Mouse (Mus musculus) neural tube, embryonic 14.5 days (tissue): ENCODE measurements around the gene Foxa1. TPM values are rescaled to one million over a fixed set of nuclear protein-coding genes. Genes with fewer than 3 reads are reported as not detected.

ENCODE experiments used
- ATAC-seq: fragments of 200-750 bp; cut with Nextera tagmentation; 2 replicates; pipeline ENCODE4 v1.8.0; 2017; ENCODE audit warnings: low read depth, mild to moderate bottlenecking, moderate TSS enrichment, moderate library complexity
- H3K27ac ChIP-seq: fragments of 300-500 bp; sonication (generic); 2 replicates; pipeline ENCODE4 v1.5.1; 2014; ENCODE audit warnings: low read depth, mild to moderate bottlenecking, control low read depth, low read length, moderate library complexity, mixed read lengths
- H3K27me3 ChIP-seq: fragments of 300-500 bp; sonication (generic); 2 replicates; pipeline ENCODE4 v1.6.1; 2014; ENCODE audit warnings: low read length; ENCODE audit not compliant: control insufficient read depth, insufficient read depth
- H3K36me3 ChIP-seq: fragments of 300-500 bp; sonication (generic); 2 replicates; pipeline ENCODE4 v1.6.1; 2014; ENCODE audit warnings: low read length, mixed read lengths; ENCODE audit not compliant: control insufficient read depth, insufficient read depth
- H3K4me1 ChIP-seq: fragments of 300-500 bp; sonication (generic); 2 replicates; pipeline ENCODE4 v1.6.1; 2014; ENCODE audit warnings: low read length; ENCODE audit not compliant: control insufficient read depth, insufficient read depth
- H3K4me2 ChIP-seq: fragments of 300-500 bp; sonication (generic); 2 replicates; pipeline ENCODE4 v1.6.1; 2014; ENCODE audit warnings: mild to moderate bottlenecking, low read depth, low read length, control low read depth
- H3K4me3 ChIP-seq: fragments of 300-500 bp; sonication (generic); 2 replicates; pipeline ENCODE4 v1.5.1; 2014; ENCODE audit warnings: low read depth, low read length, control low read depth, mixed read lengths
- H3K9ac ChIP-seq: fragments of 300-500 bp; sonication (generic); replicated peaks from 2 replicates; pipeline ENCODE4 v1.6.1; 2014; ENCODE audit warnings: low read depth, mild to moderate bottlenecking, control low read depth, low read length, mixed read lengths
- H3K9me3 ChIP-seq: fragments of 300-500 bp; sonication (generic); 2 replicates; pipeline ENCODE4 v1.6.1; 2016; ENCODE audit warnings: low read length; ENCODE audit not compliant: control insufficient read depth
- WGBS: fragments of 180-500 bp; shearing (Covaris S2); extraction: QIAGEN DNeasy Blood & Tissue Kit; methylation state at CpG from one replicate; pipeline ENCODE4 v1.1.7; 2014; 5-methylcytosine and 5-hydroxymethylcytosine counted together
- polyA plus RNA-seq: library from polyadenylated mRNA; unstranded; fragments of >200 nt; fragmentation: Nextera tagmentation; extraction: Ambion mirVana; gene quantifications from 2 replicates; pipeline ENCODE4 v1.2.1, GENCODE M21; 2014

Foxa1 gene
- polyA plus RNA-seq, 1 experiment from 2014 or later = 0.76 TPM

DNA sequence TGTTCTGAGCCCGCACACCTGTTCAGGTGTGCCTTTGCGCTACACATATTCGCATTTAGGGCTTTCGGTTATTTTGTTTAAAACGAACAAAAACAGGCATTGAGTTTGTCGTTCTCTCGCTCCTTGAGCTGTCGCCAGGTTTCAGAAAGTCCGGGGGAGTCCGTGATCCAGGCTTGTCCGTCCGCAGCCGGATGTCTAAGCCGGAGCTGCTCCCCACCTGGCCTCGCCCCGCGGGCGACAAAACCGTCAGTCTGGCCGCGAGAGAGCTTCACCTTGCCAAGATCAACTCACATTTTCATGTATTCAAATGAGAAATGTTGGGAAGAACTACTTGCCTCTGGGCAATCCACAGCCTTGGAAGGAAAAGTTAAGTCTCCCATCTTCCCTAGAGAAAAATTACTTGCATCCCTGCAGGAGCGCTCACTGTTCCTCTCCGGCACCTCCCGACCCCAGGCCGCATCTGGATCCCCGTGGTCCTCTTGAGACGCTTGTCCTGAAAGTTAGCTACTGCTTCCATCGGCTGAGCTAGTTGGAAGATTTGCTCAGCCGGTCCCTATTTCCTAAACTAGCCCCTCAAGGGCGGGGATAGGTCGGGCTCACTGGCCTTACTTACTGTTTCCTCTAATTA, 3.6 kb upstream of the Foxa1 start:
- Histone ChIP-seq H3K36me3 (no peaks in the 10 kb centered on the region), H3K9me3 (no peaks in the 10 kb centered on the region), H3K4me2 (no peak overlapping the region), H3K27ac (no peak overlapping the region), H3K4me3 (no peak overlapping the region), H3K9ac (no peak overlapping the region), H3K27me3 (peaks cover 88% of the 10 kb centered on the region), H3K4me1 (peaks cover 9% of the 10 kb centered on the region; the same call in 1 of the 2 replicates)
- 1% methylated on average over 31 of the region's 31 CpGs for WGBS
- ATAC-seq = no peak

GRCm38 (mm10) chr12:57549667-57550160, 3.0 kb upstream of the Foxa1 start:
- no peak overlapping the region for H3K27ac ChIP-seq
- no peak overlapping the region for H3K9ac ChIP-seq
- no peaks in the 10 kb centered on the region for H3K9me3 ChIP-seq
- no peak overlapping the region for H3K4me3 ChIP-seq
- H3K4me2 ChIP-seq = no peak overlapping the region
- H3K27me3 ChIP-seq = peaks cover 89% of the 10 kb centered on the region
- no peak for ATAC-seq
- H3K4me1 ChIP-seq = peaks cover 9% of the 10 kb centered on the region; the same call in 1 of the 2 replicates
- 2% methylated on average over 15 of the region's 15 CpGs for WGBS
- no peaks in the 10 kb centered on the region for H3K36me3 ChIP-seq

DNA sequence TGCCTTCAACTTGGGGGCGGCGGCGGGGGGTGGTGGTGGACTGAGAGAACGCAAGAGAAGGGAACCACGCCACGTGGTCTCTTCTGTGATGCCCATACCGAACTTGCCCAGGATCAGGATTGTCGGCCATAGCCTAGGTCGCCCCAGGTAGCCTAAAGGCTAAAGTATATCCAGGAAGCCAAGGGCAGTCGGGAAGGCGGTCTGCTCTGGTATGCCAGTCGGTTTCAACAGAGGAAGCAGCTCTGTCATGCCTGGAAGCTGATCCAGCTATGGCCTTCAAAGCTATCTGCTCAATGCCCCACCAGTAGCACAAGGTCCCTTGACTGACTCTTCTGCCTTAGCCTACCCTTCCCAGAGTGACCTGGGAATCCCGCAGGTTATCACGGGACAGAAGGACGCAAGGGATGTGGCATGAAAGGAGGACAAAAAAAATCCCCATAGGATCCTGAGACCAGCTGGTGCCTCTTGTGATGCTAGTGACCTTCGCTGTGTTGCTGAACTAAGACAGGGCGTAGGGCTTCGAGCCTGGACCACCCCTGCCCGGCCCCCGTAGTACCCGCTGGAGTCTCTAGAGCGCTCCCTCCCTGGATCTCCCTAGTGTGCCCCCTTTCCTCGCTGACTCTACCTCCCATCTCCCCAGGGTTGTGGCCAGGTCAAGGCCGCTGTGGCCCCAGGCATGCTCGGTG, 2.4 kb upstream of the Foxa1 start:
- whole genome bisulfite sequencing = 1% methylated on average over 25 of the region's 25 CpGs
- ATAC-seq = no peak
- Histone ChIP-seq H3K4me3 (no peak overlapping the region), H3K9ac (no peak overlapping the region), H3K36me3 (no peaks in the 10 kb centered on the region), H3K4me1 (peaks cover 9% of the 10 kb centered on the region; the same call in 1 of the 2 replicates), H3K4me2 (no peak overlapping the region), H3K27ac (no peak overlapping the region), H3K9me3 (no peaks in the 10 kb centered on the region), H3K27me3 (peaks cover 91% of the 10 kb centered on the region)

- no peak overlapping the region for H3K27ac ChIP-seq
- no peak overlapping the region for H3K4me2 ChIP-seq
- H3K27me3 ChIP-seq = peaks cover 89% of the 10 kb centered on the region
- 0% methylated on average over 20 of the region's 20 CpGs for WGBS
- H3K4me1 ChIP-seq = peaks cover 9% of the 10 kb centered on the region; the same call in 1 of the 2 replicates
- no peak overlapping the region for H3K9ac ChIP-seq
- no peaks in the 10 kb centered on the region for H3K36me3 ChIP-seq
- H3K9me3 ChIP-seq = no peaks in the 10 kb centered on the region
- no peak for ATAC-seq
- no peak overlapping the region for H3K4me3 ChIP-seq
Observed at GRCm38 (mm10) chr12:57548352-57548980, 1.8 kb upstream of the Foxa1 start.

DNA sequence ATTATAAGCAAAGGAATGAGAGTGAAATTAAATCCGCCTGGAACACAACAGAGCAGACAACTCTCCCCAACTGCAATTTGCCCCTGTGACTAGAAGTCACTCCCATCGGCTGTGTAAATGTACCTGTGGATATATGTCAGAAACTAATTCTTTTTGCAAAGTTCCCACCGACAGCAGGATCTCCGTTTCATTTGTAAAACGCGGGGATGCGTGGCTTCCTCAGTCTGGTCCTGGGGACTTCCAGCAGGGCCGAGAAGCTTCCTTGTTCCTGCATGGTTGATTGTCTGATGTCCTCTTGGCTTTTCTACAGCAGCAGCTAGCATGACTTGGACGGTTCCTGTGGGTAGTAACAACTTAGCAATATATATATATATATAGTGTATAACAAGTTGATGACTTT, 1.2 kb upstream of the Foxa1 start:
- Histone ChIP-seq H3K27me3 (peaks cover 89% of the 10 kb centered on the region), H3K27ac (no peak overlapping the region), H3K9me3 (no peaks in the 10 kb centered on the region), H3K9ac (no peak overlapping the region), H3K4me3 (no peak overlapping the region), H3K4me2 (no peak overlapping the region), H3K36me3 (no peaks in the 10 kb centered on the region), H3K4me1 (peaks cover 9% of the 10 kb centered on the region; the same call in 1 of the 2 replicates)
- ATAC-seq = no peak
- 1% methylated on average over 9 of the region's 9 CpGs for WGBS

GRCm38 (mm10) chr12:57545371-57546241, 1.1 kb downstream of the Foxa1 start:
- H3K27ac ChIP-seq = no peak overlapping the region
- H3K9me3 ChIP-seq = no peaks in the 10 kb centered on the region
- under 1% methylated on average over 68 of the region's 106 CpGs for WGBS
- peaks cover 9% of the 10 kb centered on the region; the same call in 1 of the 2 replicates for H3K4me1 ChIP-seq
- ATAC-seq = peak; percentile 38; the same call in 1 of the 2 replicates
- peaks cover 89% of the 10 kb centered on the region for H3K27me3 ChIP-seq
- no peaks in the 10 kb centered on the region for H3K36me3 ChIP-seq
- H3K4me2 ChIP-seq = peak overlapping the region; percentile 52
- peak overlapping the region; percentile 32 for H3K4me3 ChIP-seq
- H3K9ac ChIP-seq = 0 out of 2 replicates have a peak overlapping the region, but pooled peaks have one; percentile 34

- Histone ChIP-seq H3K4me1 (peaks cover 9% of the 10 kb centered on the region; the same call in 1 of the 2 replicates), H3K9me3 (no peaks in the 10 kb centered on the region), H3K36me3 (no peaks in the 10 kb centered on the region), H3K4me2 (peak overlapping the region; percentile 52; the same call in 1 of the 2 replicates), H3K9ac (no peak overlapping the region), H3K27me3 (peaks cover 84% of the 10 kb centered on the region), H3K4me3 (peak overlapping the region; percentile 32), H3K27ac (no peak overlapping the region)
- 1% methylated on average over 31 of the region's 31 CpGs for WGBS
- 0 out of 2 replicates have a peak, but pooled peaks have one; percentile 18 for ATAC-seq
Observed at GRCm38 (mm10) chr12:57544641-57545370, 1.9 kb downstream of the Foxa1 start.

GRCm38 (mm10) chr12:57543627-57543991, 3.1 kb downstream of the Foxa1 start:
- no peak overlapping the region for H3K4me3 ChIP-seq
- H3K4me1 ChIP-seq = peaks cover 9% of the 10 kb centered on the region; the same call in 1 of the 2 replicates
- no peak overlapping the region for H3K27ac ChIP-seq
- H3K9ac ChIP-seq = no peak overlapping the region
- peaks cover 78% of the 10 kb centered on the region for H3K27me3 ChIP-seq
- H3K4me2 ChIP-seq = no peak overlapping the region
- no peaks in the 10 kb centered on the region for H3K36me3 ChIP-seq
- H3K9me3 ChIP-seq = no peaks in the 10 kb centered on the region
- WGBS = 2% methylated on average over 10 of the region's 10 CpGs
- ATAC-seq = no peak
